In the genomic region with DNA sequence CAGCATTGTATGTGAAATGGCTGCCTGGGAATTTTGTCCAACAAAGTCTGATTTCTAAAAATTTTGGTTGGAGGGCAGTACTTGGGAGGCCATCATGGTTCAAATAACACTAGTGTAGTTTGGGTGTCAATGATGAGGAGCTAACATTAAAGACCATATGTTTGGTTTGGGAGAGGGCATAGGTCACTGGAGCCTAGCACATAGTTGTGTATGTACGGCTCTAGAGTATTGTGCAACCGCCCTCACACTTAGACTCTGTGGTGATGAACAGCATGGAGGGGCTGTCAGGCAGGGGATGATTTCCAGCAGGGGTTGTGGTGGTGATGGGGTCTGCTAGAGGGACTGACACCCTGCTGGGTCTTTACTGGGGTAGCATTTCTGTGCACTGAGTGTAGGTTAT, we compare ENCODE assay signal across 24 mouse cellular contexts.
"Had no signal": no experiment of that assay in that cellular context is flagged by ENCODE, and none has a peak within 500 bp of the region (broad histone marks: within the 10 kb centered on the region; RNA-seq: fewer than 3 reads in every experiment).

No protein-coding gene starts in this region.

- H3K9ac ChIP-seq: heart, embryonic 12.5 days; hindbrain, embryonic 12.5 days; hindbrain, embryonic 14.5 days; intestine, embryonic 15.5 days; limb, embryonic 12.5 days had no signal

- H3K27ac ChIP-seq: gastrocnemius, adult 2 months; heart, embryonic 10.5 days; hindbrain, embryonic 10.5 days; hindbrain, embryonic 12.5 days; hindbrain, embryonic 14.5 days; intestine, embryonic 15.5 days; layer of hippocampus, adult 2 months; left cerebral cortex, adult 2 months; limb, embryonic 10.5 days; limb, embryonic 12.5 days had no signal

- H3K4me1 ChIP-seq: heart, embryonic 10.5 days; heart, embryonic 12.5 days; hindbrain, embryonic 10.5 days; hindbrain, embryonic 12.5 days; intestine, embryonic 15.5 days; limb, embryonic 10.5 days; limb, embryonic 12.5 days had no signal

- H3K36me3 ChIP-seq: heart, embryonic 10.5 days; heart, embryonic 12.5 days; hindbrain, embryonic 10.5 days; hindbrain, embryonic 12.5 days; intestine, embryonic 15.5 days; limb, embryonic 10.5 days; limb, embryonic 12.5 days had no signal

- H3K9me3 ChIP-seq: heart, embryonic 10.5 days; heart, embryonic 12.5 days; hindbrain, embryonic 10.5 days; hindbrain, embryonic 12.5 days; intestine, embryonic 15.5 days; limb, embryonic 10.5 days; limb, embryonic 12.5 days had no signal

- H3K4me3 ChIP-seq: gastrocnemius, adult 2 months; heart, embryonic 10.5 days; heart, embryonic 12.5 days; hindbrain, embryonic 10.5 days; hindbrain, embryonic 12.5 days; intestine, embryonic 15.5 days; layer of hippocampus, adult 2 months; left cerebral cortex, adult 2 months; limb, embryonic 10.5 days; limb, embryonic 12.5 days had no signal

- ATAC-seq: hindbrain, embryonic 16.5 days; inflammation-experienced regulatory T-cells, adult 6 months; intestine, embryonic 15.5 days; intestine, postnatal 0 days had no signal

- DNase-seq: gastrocnemius, adult 2 months; gastrocnemius, postnatal 10 days; gastrocnemius, postnatal 25 days; heart, postnatal 10 days; heart, postnatal 4 days; kidney, adult 18-20 months; kidney, adult 8-10 months; kidney, postnatal 10 days; kidney, postnatal 25 days; kidney, postnatal 4 days; liver had no signal

- H3K4me2 ChIP-seq: heart, embryonic 12.5 days; hindbrain, embryonic 12.5 days; hindbrain, embryonic 14.5 days; intestine, embryonic 15.5 days; limb, embryonic 12.5 days had no signal

- H3K27me3 ChIP-seq: heart, embryonic 12.5 days; hindbrain, embryonic 12.5 days; intestine, embryonic 15.5 days; limb, embryonic 12.5 days had no signal
